14 mouse cellular contexts compared by ENCODE assay signal in the genomic region with DNA sequence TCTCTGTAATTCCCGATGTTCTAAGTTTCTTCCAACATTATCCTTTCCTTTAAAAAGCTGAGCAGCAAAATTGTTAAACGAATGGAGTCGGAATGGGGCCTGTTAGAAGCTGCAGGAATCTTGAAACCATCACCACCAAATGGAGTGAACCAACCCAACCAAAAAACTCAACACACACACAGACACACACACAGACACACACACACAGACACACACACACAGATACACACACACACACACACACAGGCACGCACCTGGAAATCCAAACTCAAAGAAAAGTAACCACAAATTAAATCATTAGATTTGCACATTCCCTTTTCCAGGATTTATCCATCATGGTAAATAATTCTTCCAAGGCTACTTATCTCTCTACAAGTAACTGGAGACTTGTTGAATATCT. TPM values are rescaled to one million over a fixed set of nuclear protein-coding genes. Genes with fewer than 3 reads are reported as not detected.
DNase-seq lines count a peak whose midpoint lies in the region; ATAC-seq and TF ChIP-seq lines count a peak whose summit lies in the region.
"Had no signal": no experiment of that assay in that cellular context is flagged by ENCODE, and none has a peak within 500 bp of the region (broad histone marks: within the 10 kb centered on the region; RNA-seq: fewer than 3 reads in every experiment).

No protein-coding gene starts in this region.

- no peaks in the 10 kb centered on the region for H3K4me1 ChIP-seq in limb, embryonic 14.5 days (ENCODE audit: control insufficient read depth, insufficient read depth, low read length)
- no peaks in the 10 kb centered on the region for H3K4me1 ChIP-seq in olfactory bulb, adult 2 months (ENCODE audit: control insufficient read depth, insufficient read depth, low read length)

- intact Hi-C loops in left cerebral cortex, adult 2 months (cut with DNase I), result no loop called here

- H3K4me3 ChIP-seq in left cerebral cortex, adult 2 months, result peak overlapping the region; percentile 52; the same call in 1 of the 2 replicates
- peak overlapping the region; percentile 68 for H3K4me3 ChIP-seq in limb, embryonic 14.5 days (replicated peaks; ENCODE audit: low read length)
- H3K4me3 ChIP-seq in olfactory bulb, adult 2 months (ENCODE audit: insufficient read depth, low read depth, low read length), result peak overlapping the region; percentile 20; the same call in 1 of the 2 replicates
- H3K4me3 ChIP-seq: erythroblast, embryonic 14.5 days had no signal

- WGBS in limb, embryonic 14.5 days, result 39% methylated on average over 4 of the region's 4 CpGs
- WGBS in olfactory bulb, adult 2 months, result 31% methylated on average over 4 of the region's 4 CpGs

- H3K9ac ChIP-seq in limb, embryonic 14.5 days (ENCODE audit: low read depth, low read length, severe bottlenecking), result peak overlapping the region; percentile 97; the same call in 1 of the 2 replicates

- peak overlapping the region; percentile 79 for H3K4me2 ChIP-seq in limb, embryonic 14.5 days (replicated peaks; ENCODE audit: low read depth, low read length, severe bottlenecking)
- H3K4me2 ChIP-seq: liver, embryonic 11.5 days had no signal

- TF ChIP-seq CTCF in left cerebral cortex, adult 2 months (IDR thresholded peaks at IDR 0.05), result no peak
- TF ChIP-seq CTCF in olfactory bulb, adult 2 months (IDR thresholded peaks at IDR 0.05; ENCODE audit: insufficient read depth, low read depth, low read length), result no peak

- TF ChIP-seq POLR2A in limb, embryonic 14.5 days (IDR thresholded peaks at IDR 0.05; ENCODE audit: borderline replicate concordance, extremely low read depth, insufficient read depth, insufficient read length), result no peak
- no peak for TF ChIP-seq POLR2A in olfactory bulb, adult 2 months (IDR thresholded peaks at IDR 0.05; ENCODE audit: insufficient read depth, low read depth, low read length)

- peak; percentile 25 for DNase-seq in embryo, embryonic 10.5 days (ENCODE audit: low spot score)
- DNase-seq in embryo, embryonic 9.5 days (ENCODE audit: extremely low spot score), result no peak
- no peak for DNase-seq in left cerebral cortex, adult 2 months (ENCODE audit: extremely low spot score in 1 of 2, low spot score in 2 of 2)
- DNase-seq in left cerebral cortex, adult 9 months (ENCODE audit: low spot score in 2 of 2), result no peak
- no peak for DNase-seq in limb, embryonic 14.5 days (ENCODE audit: low spot score)
- no peak for DNase-seq in ovary, postnatal 10 days (ENCODE audit: low spot score)
- DNase-seq: cerebellum, postnatal 36 days; gastrocnemius, postnatal 36 days; lung, postnatal 36 days; thymus, postnatal 36 days had no signal

- no peak for ATAC-seq in limb, embryonic 14.5 days (ENCODE audit: low FRiP score, low read depth)
- no peak for ATAC-seq in erythroblast, adult 5-6 weeks (replicated peaks; ENCODE audit: low FRiP score, poor library complexity, severe bottlenecking)

- H3K9me3 ChIP-seq in limb, embryonic 14.5 days (ENCODE audit: control insufficient read depth, low read length), result no peaks in the 10 kb centered on the region

- H3K36me3 ChIP-seq in limb, embryonic 14.5 days (ENCODE audit: control insufficient read depth, insufficient read depth, low read length), result no peaks in the 10 kb centered on the region

- peaks cover 13% of the 10 kb centered on the region; the same call in 1 of the 2 replicates for H3K27me3 ChIP-seq in limb, embryonic 14.5 days (ENCODE audit: control insufficient read depth, insufficient read depth, low read length)

- H3K27ac ChIP-seq in left cerebral cortex, adult 2 months, result peak overlapping the region; percentile 84; the same call in 1 of the 2 replicates
- H3K27ac ChIP-seq in limb, embryonic 14.5 days (replicated peaks; ENCODE audit: low read depth, low read length), result no peak overlapping the region
- peak overlapping the region; percentile 97 for H3K27ac ChIP-seq in olfactory bulb, adult 2 months (ENCODE audit: insufficient read depth, low read depth, low read length)

RNA-seq across cellular contexts. Expression of a gene that starts 5.0 kb away (rescaled TPM):
- total RNA-seq in left cerebral cortex, adult 2 months (2021), result 10 to 100 TPM; 11.5 to 11.6 TPM
- 13.6 and 17.9 TPM in 2 replicates for polyA plus RNA-seq in limb, embryonic 14.5 days (2012; rRNA removed)
- 8.4 and 11.2 TPM in 2 replicates for polyA plus RNA-seq in limb, embryonic 14.5 days (2014; fragmentation: Nextera tagmentation; extraction: Ambion mirVana)
- not detected in 2 replicates for polyA plus RNA-seq in olfactory bulb, adult 2 months (2012; ENCODE audit: insufficient read depth, insufficient read length, low replicate concordance, missing spikeins)
- 0.21 TPM in 1 of 2 replicates, not detected in the other for total RNA-seq in erythroblast, adult 5-6 weeks (2015; ENCODE audit: low replicate concordance)
- total RNA-seq in erythroblast, adult 5-6 weeks (2017; ENCODE audit: low replicate concordance), result not detected in 2 replicates
- total RNA-seq: gastrocnemius, postnatal 36 days had no signal
- polyA plus RNA-seq: erythroblast, embryonic 14.5 days had no signal

Comparison
In these comparisons a context has a peak if more than half of its experiments do, and no peak if none do; other contexts are left out.
1. RNA of a gene that starts 5.0 kb away (total RNA-seq): 11.5 to 11.6 TPM in left cerebral cortex, adult 2 months; 0.21 TPM in erythroblast, adult 5-6 weeks; every median in the first group is over 10 times any median in the second.
2. Peak in every context shown above with its lines, with median percentiles within 50 percentile points of each other: H3K4me3 ChIP-seq.